ENCODE assay signal across 23 mouse cellular contexts in genomic region chr2:14494132-14494531, GRCm38 (mm10).
DNase-seq lines count a peak whose midpoint lies in the region; ATAC-seq and TF ChIP-seq lines count a peak whose summit lies in the region.
"Had no signal": no experiment of that assay in that cellular context is flagged by ENCODE, and none has a peak within 500 bp of the region (broad histone marks: within the 10 kb centered on the region; RNA-seq: fewer than 3 reads in every experiment).

No protein-coding gene starts in this region.

- H3K27ac ChIP-seq in heart, embryonic 14.5 days (replicated peaks in 1 of 2; ENCODE audit: control insufficient read depth in 1 of 2, insufficient read depth in 1 of 2, low read depth in 2 of 2, low read length in 2 of 2), result peak overlapping the region; percentile 35 to 72
- no peak overlapping the region; the same call in 1 of the 2 replicates for H3K27ac ChIP-seq in heart, embryonic 12.5 days (ENCODE audit: poor library complexity, severe bottlenecking)
- peak overlapping the region; percentile 40; the same call in 1 of the 2 replicates for H3K27ac ChIP-seq in embryonic fibroblast, embryonic 13.5 days (ENCODE audit: insufficient read depth, low read length)
- H3K27ac ChIP-seq in forebrain, embryonic 14.5 days (ENCODE audit: low read depth, low read length), result no peak overlapping the region
- H3K27ac ChIP-seq: forebrain, embryonic 15.5 days; hindbrain, embryonic 12.5 days; layer of hippocampus, adult 2 months; midbrain, embryonic 15.5 days; stomach, embryonic 15.5 days had no signal

- H3K27me3 ChIP-seq in heart, embryonic 14.5 days (ENCODE audit: control insufficient read depth, insufficient read depth, low read length), result no peaks in the 10 kb centered on the region
- H3K27me3 ChIP-seq in heart, embryonic 12.5 days (replicated peaks), result no peaks in the 10 kb centered on the region
- no peaks in the 10 kb centered on the region for H3K27me3 ChIP-seq in forebrain, embryonic 14.5 days (replicated peaks; ENCODE audit: control insufficient read depth, insufficient read depth, low read length)
- H3K27me3 ChIP-seq: forebrain, embryonic 15.5 days; hindbrain, embryonic 12.5 days; midbrain, embryonic 15.5 days; stomach, embryonic 15.5 days had no signal

- no peak for TF ChIP-seq POLR2A in embryonic fibroblast, embryonic 13.5 days (IDR thresholded peaks at IDR 0.05; ENCODE audit: low read depth, low read length)

- peaks cover 2 to 34% of the 10 kb centered on the region in 2 experiments; a peak in 3 of 4 replicates for H3K4me1 ChIP-seq in heart, embryonic 14.5 days (ENCODE audit: control insufficient read depth in 2 of 2, insufficient read depth in 2 of 2, low read length in 2 of 2)
- peaks cover 29% of the 10 kb centered on the region for H3K4me1 ChIP-seq in heart, embryonic 12.5 days (replicated peaks)
- no peaks in the 10 kb centered on the region for H3K4me1 ChIP-seq in embryonic fibroblast, embryonic 13.5 days (ENCODE audit: control insufficient read depth, insufficient read depth, low read length)
- no peaks in the 10 kb centered on the region for H3K4me1 ChIP-seq in forebrain, embryonic 14.5 days (ENCODE audit: control insufficient read depth, insufficient read depth, low read length)
- H3K4me1 ChIP-seq: forebrain, embryonic 15.5 days; hindbrain, embryonic 12.5 days; midbrain, embryonic 15.5 days; stomach, embryonic 15.5 days had no signal

- H3K4me2 ChIP-seq in heart, embryonic 14.5 days (ENCODE audit: low read length), result no peak overlapping the region
- H3K4me2 ChIP-seq in heart, embryonic 12.5 days, result no peak overlapping the region
- no peak overlapping the region for H3K4me2 ChIP-seq in forebrain, embryonic 14.5 days (ENCODE audit: low read length)
- H3K4me2 ChIP-seq: forebrain, embryonic 15.5 days; hindbrain, embryonic 12.5 days; midbrain, embryonic 15.5 days; stomach, embryonic 15.5 days had no signal

- no peaks in the 10 kb centered on the region for H3K9me3 ChIP-seq in heart, embryonic 14.5 days (ENCODE audit: control insufficient read depth, low read length)
- H3K9me3 ChIP-seq in heart, embryonic 12.5 days (replicated peaks), result no peaks in the 10 kb centered on the region
- no peaks in the 10 kb centered on the region for H3K9me3 ChIP-seq in forebrain, embryonic 14.5 days (replicated peaks; ENCODE audit: control insufficient read depth, low read length)
- H3K9me3 ChIP-seq: forebrain, embryonic 15.5 days; hindbrain, embryonic 12.5 days; midbrain, embryonic 15.5 days; stomach, embryonic 15.5 days had no signal

- H3K4me3 ChIP-seq in heart, embryonic 14.5 days (ENCODE audit: control insufficient read depth in 1 of 2, insufficient read depth in 1 of 2, low read depth in 1 of 2, low read length in 2 of 2), result no peak overlapping the region
- H3K4me3 ChIP-seq in heart, embryonic 12.5 days, result no peak overlapping the region
- no peak overlapping the region for H3K4me3 ChIP-seq in embryonic fibroblast, embryonic 13.5 days (ENCODE audit: insufficient read depth, low read length)
- no peak overlapping the region for H3K4me3 ChIP-seq in forebrain, embryonic 14.5 days (ENCODE audit: low read depth, low read length)
- H3K4me3 ChIP-seq: erythroblast, embryonic 14.5 days; forebrain, embryonic 15.5 days; hindbrain, embryonic 12.5 days; layer of hippocampus, adult 2 months; midbrain, embryonic 15.5 days; stomach, embryonic 15.5 days had no signal

- no peak overlapping the region for H3K9ac ChIP-seq in heart, embryonic 14.5 days (ENCODE audit: low read length)
- no peak overlapping the region for H3K9ac ChIP-seq in heart, embryonic 12.5 days
- no peak overlapping the region for H3K9ac ChIP-seq in forebrain, embryonic 14.5 days (ENCODE audit: low read length)
- H3K9ac ChIP-seq: forebrain, embryonic 15.5 days; hindbrain, embryonic 12.5 days; liver, postnatal 0 days; midbrain, embryonic 15.5 days; stomach, embryonic 15.5 days had no signal

- DNase-seq in adrenal gland, adult 8-10 months, result peak; percentile 20
- no peak for DNase-seq in adrenal gland, postnatal 4 days (ENCODE audit: low spot score in 2 of 2)
- peak; percentile 29 for DNase-seq in 3T3-L1 (ENCODE audit: low read depth, low spot score)
- no peak for DNase-seq in urinary bladder, postnatal 4 days (ENCODE audit: low spot score in 2 of 2)
- no peak for DNase-seq in forebrain, embryonic 14.5 days (ENCODE audit: low spot score)
- DNase-seq: cerebellum, adult 9-10 months; kidney, adult 8-10 months; kidney, postnatal 14 days; left cerebral cortex, postnatal 4 days; liver; liver, postnatal 0 days; lung, postnatal 14 days; thymus, adult 2 months had no signal

- ATAC-seq in heart, embryonic 14.5 days (ENCODE audit: insufficient number of reproducible peaks, insufficient read depth, low FRiP score, low read depth), result no peak
- no peak for ATAC-seq in heart, embryonic 12.5 days (ENCODE audit: insufficient number of reproducible peaks, low FRiP score)
- ATAC-seq in forebrain, embryonic 14.5 days, result no peak
- ATAC-seq: forebrain, embryonic 15.5 days; inflammation-experienced regulatory T-cells, adult 6 months; liver, postnatal 0 days; midbrain, embryonic 15.5 days had no signal

- 19% methylated on average over 5 of the region's 5 CpGs for WGBS in heart, embryonic 14.5 days
- WGBS in heart, embryonic 12.5 days, result 35% methylated on average over 5 of the region's 5 CpGs
- 83% methylated on average over 5 of the region's 5 CpGs for WGBS in forebrain, embryonic 14.5 days

- no peak for TF ChIP-seq CTCF in embryonic fibroblast, embryonic 13.5 days (IDR thresholded peaks at IDR 0.05; ENCODE audit: borderline replicate concordance, insufficient read depth, low read length)

- no peaks in the 10 kb centered on the region for H3K36me3 ChIP-seq in heart, embryonic 14.5 days (ENCODE audit: control insufficient read depth, insufficient read depth, low read length)
- H3K36me3 ChIP-seq in heart, embryonic 12.5 days, result no peaks in the 10 kb centered on the region
- H3K36me3 ChIP-seq in forebrain, embryonic 14.5 days (ENCODE audit: control insufficient read depth, insufficient read depth, low read length), result no peaks in the 10 kb centered on the region
- H3K36me3 ChIP-seq: forebrain, embryonic 15.5 days; hindbrain, embryonic 12.5 days; midbrain, embryonic 15.5 days; stomach, embryonic 15.5 days had no signal

Comparison
In these comparisons a context has a peak if more than half of its experiments do, and no peak if none do; other contexts are left out.
1. DNase-seq: peak in adrenal gland, adult 8-10 months (single experiment) and 3T3-L1 (single experiment); none in adrenal gland, postnatal 4 days (0 of 2), urinary bladder, postnatal 4 days (0 of 2) and forebrain, embryonic 14.5 days (single experiment).
2. H3K27ac ChIP-seq: peak in heart, embryonic 14.5 days (2 of 2) and embryonic fibroblast, embryonic 13.5 days (single experiment); none in heart, embryonic 12.5 days (single experiment) and forebrain, embryonic 14.5 days (single experiment).